Mouse (Mus musculus) spleen, embryonic (tissue): ENCODE data around the gene Amz2.

Experiments
- CTCF ChIA-PET: fragments of 350-600 bp; sonication (Branson Sonifier 250); formaldehyde crosslinking; loops from one replicate; lab custom pipeline; 2022; lab: Charles Lee

The Amz2 gene

DNA sequence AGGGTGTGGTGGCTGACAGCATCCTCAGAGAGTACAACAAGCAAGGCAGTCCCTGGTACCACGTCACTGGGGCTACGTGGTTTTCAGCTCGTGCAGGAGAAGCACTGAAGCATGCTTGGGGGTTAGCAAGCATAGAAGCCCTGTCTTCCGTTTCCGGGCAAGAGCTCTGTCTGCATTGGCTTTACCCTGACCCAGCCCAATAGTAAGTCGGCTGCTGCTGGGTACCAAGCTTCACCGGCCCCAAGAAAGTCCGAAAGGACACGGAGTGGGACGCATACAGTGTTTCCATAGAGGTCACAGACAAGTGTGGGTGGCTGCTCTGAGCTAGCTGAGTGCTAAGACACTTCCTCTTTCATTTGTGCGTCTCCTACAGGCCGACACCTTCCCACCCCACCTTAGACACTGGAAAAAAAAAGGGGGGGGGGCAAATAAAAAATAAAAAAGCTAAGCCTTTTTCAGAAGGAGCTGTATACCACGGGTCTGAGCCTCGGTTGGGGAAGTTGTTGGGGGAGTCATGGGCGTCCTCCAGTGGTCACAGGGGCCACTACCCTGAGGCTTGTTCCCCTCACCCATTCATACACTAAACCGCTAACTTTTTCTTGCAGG is 5.7 kb upstream of the Amz2 start:
- CTCF ChIA-PET: interaction anchor here (0.6 kb wide), 2 partner anchors 76 to 1113 kb away, joined by 3 read pairs; no protein-coding TSS in a partner anchor

- CTCF ChIA-PET: interaction anchor here (0.6 kb wide), 1 partner anchor 1114 kb away, joined by 3 read pairs; no protein-coding TSS in a partner anchor
Measured at GRCm38 (mm10) chr11:109420567-109420962, 5.2 kb upstream of the Amz2 start.

DNA sequence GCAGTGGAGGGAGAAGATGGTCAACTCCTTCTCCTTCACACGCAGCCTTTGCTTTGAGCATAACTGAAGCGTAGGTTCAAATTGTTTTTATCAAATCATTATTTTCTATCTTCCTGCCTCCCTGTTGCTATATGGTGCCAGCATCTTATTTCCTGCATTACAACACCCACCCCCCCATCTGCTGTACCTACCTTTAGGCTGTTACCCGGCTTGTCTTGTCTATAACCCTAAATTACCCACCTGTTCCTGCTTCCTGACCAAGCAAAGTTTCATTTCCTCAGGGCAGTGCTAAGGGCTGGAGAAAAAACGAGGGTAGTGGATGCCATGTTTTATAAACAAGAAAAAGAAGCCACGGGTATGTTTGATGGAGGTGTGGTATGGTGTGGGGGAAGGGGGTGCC is 4.5 kb upstream of the Amz2 start:
- CTCF ChIA-PET: no interaction called here

DNA sequence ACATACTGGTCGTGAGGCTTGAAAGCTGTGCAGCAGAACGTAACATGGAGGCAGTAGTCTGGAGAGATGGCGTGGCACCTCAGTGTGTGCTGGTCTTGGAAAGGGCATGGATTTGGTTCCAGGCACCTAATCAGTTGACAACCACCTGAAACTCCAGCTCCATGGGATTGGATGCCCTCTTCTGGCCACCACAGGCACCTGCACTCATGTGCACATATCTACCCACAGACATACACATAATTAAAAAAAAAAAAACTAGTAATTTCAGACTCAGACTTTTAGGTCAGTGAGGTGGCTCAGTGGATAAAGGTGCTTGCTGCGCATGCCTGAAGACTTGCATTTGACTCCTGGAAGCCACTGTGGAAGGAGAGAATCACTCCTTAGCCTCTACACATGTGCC is 3.5 kb upstream of the Amz2 start:
- CTCF ChIA-PET: interaction anchor here (0.5 to 0.8 kb wide), 5 partner anchors 60 to 158 kb away, joined by 3 to 7 read pairs (median 4); no protein-coding TSS in a partner anchor

- CTCF ChIA-PET: interaction anchor here (0.7 to 1.1 kb wide), 3 partner anchors 10 to 30 kb away, joined by 3 to 8 read pairs (median 5); partner anchors contain the start of gene 9930022D16Rik
Measured at GRCm38 (mm10) chr11:109423294-109423693, 2.5 kb upstream of the Amz2 start.

DNA sequence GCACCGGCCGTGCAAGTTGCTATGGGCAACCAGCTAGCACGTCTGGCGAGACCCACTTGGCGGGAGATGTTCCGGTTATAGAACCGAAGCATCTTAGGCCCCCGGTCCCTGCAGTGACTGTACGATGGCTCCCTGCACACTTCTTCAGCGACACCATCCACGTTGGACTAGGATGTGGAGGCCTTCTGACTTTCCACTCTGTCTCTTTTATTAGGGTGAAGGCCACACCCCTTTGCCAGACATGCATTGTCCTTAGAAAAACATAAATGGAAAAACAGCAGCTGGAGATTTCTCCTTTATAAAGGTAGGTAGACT is 483 bp downstream of the Amz2 start:
- CTCF ChIA-PET: interaction anchor here (1.3 kb wide), 1 partner anchor 9 kb away, joined by 4 read pairs; no protein-coding TSS in a partner anchor

DNA sequence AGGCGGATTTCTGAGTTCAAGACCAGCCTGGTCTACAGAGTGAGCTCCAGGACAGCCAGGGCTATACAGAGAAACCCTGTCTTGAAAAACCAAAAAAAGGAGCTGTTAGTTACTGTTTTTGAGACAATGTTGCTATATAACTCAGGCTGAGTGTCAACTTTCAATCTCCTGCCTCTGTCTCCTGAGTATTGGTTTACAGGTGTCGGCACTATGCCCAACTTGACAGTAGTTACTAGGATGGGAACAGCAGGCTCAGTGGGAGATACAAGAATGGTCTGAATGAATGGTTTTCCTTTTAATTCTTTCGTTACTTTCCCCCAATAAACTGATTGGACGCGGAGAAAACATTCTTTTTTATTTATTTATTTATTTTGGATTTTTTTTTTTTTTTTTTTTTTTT is 1.6 kb downstream of the Amz2 start:
- CTCF ChIA-PET: no interaction called here

GRCm38 (mm10) chr11:109434233-109434798 is 8.6 kb downstream of the Amz2 start:
- CTCF ChIA-PET: interaction anchor here (0.6 to 0.7 kb wide), 3 partner anchors 102 to 1940 kb away, joined by 3 to 8 read pairs (median 3); no protein-coding TSS in a partner anchor

DNA sequence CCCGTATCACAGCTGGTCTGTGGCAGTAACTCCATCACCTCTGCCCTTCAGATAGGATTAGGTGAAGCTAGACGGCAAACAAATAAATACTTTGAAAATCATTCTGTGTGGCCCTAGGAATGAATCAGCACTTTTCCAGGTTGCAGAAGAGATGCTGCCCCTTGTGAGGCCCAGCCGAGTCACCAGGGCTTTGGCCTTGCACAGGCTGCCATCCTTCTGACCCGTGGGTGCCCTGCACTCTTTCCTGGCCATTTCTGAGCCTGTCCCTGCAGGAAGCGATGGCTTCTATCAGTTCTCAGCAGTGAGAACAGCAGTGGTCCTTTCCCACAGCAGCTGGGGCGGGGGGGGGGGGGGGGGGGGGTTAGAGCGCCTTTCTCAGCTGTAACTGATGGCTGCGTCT is 11.1 kb downstream of the Amz2 start:
- CTCF ChIA-PET: interaction anchor here (0.6 kb wide), 2 partner anchors 101 to 150 kb away, joined by 3 to 9 read pairs; no protein-coding TSS in a partner anchor

DNA sequence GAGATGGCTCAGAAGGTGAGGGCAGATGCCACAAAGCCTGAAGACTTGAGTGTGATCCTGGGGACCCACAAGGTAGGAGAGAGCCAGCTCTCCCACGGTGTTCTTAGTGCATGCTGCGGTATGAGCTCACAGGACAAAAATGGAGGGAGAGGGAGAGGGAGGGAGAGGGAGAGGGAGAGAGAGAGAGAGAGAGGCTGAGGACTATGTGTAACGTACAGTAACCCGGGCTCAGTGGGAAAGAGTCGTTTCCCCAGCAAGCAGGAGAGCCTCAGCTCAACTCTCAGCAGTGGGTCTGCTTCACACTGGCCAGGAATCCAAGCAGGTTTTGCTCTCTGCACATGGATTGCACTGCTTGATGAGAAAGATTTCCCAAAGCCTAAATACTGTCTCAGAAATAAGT is 13.5 kb downstream of the Amz2 start:
- CTCF ChIA-PET: interaction anchor here (0.5 to 0.8 kb wide), 3 partner anchors 42 to 363 kb away, joined by 3 to 16 read pairs (median 7); no protein-coding TSS in a partner anchor

GRCm38 (mm10) chr11:109439829-109440340 is 14.1 kb downstream of the Amz2 start:
- CTCF ChIA-PET: interaction anchor here (0.5 to 0.7 kb wide), 2 partner anchors 59 to 363 kb away, joined by 3 to 16 read pairs; no protein-coding TSS in a partner anchor

DNA sequence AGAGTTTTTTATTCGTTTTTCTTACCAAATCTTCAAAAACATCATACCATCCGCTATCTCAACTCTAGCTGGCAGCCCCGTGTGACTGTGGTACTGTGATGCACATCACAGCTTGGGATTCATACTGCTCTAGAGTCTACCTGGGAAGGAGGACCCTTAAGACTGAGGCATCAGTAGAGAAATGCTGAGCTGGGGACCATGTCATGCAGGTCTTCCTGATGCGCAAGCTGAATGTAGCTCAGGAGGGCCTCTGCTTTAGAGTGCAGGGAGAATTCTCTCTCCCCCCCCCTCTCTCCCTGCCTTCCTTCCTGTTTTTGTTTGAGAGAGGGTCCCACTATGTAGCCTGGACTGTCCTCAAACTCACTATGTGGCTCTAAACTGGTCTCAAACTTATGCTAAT is 14.9 kb downstream of the Amz2 start:
- CTCF ChIA-PET: interaction anchor here (0.6 to 1.0 kb wide), 2 partner anchors 112 to 120 kb away, joined by 3 read pairs; no protein-coding TSS in a partner anchor

DNA sequence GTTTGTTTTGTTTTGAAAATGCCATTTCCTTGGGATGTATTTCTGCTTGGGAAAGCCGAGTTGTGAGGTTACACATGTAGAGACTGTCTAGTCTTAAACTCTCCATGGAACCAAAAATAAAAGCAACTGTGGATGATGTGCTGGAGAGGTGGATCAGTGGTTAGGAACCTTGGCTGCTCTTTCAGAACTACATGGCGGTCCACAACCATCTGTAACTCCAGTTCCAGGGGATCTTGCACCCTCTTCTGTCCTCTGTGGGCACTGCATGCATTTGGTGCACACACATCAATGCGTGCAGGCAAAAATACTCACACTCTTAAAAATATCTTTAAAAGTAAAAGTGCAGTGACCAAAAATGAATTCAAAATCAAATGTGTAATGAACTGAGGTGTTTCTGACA is 15.4 kb downstream of the Amz2 start:
- CTCF ChIA-PET: interaction anchor here (1.0 kb wide), 1 partner anchor 112 kb away, joined by 3 read pairs; no protein-coding TSS in a partner anchor

DNA sequence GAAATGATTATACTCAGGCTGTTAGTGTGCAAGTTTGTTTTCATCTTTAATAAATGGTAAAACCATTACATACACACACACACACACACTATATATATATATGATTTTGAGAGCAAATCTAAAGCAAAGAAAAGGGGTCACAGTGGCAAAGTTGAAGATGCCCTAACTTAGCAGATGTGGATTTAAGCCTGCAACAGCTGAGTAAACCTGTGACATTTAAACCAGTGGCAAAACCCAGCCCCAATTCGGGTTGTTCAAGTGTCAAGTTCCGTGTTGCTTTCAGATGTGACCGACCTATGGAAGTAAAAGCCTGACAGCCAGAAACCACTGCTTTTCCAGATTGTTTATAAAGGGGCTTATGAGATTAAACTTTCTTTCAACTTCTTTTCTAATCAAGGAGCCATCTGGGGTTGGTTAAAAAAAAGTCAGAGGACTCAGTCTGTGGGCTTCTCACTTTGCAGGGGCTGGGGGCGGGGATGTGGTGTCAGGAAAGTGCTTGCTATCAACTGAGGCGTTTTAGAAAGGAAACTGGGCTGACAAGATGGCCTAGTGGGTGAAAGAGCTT is 16.5 kb downstream of the Amz2 start:
- CTCF ChIA-PET: interaction anchor here (0.6 to 1.1 kb wide), 2 partner anchors 145 to 198 kb away, joined by 3 to 6 read pairs; no protein-coding TSS in a partner anchor

GRCm38 (mm10) chr11:109443468-109444263 is 17.9 kb downstream of the Amz2 start:
- CTCF ChIA-PET: interaction anchor here (0.7 kb wide), 1 partner anchor 458 kb away, joined by 3 read pairs; no protein-coding TSS in a partner anchor

- CTCF ChIA-PET: interaction anchor here (0.5 kb wide), 1 partner anchor 102 kb away, joined by 3 read pairs; no protein-coding TSS in a partner anchor
Measured at GRCm38 (mm10) chr11:109444600-109444999, 18.9 kb downstream of the Amz2 start.

- CTCF ChIA-PET: interaction anchor here (0.5 to 1.5 kb wide), 8 partner anchors 51 to 962 kb away, joined by 3 to 9 read pairs (median 3); no protein-coding TSS in a partner anchor
Measured at GRCm38 (mm10) chr11:109445438-109446035, 19.8 kb downstream of the Amz2 start.

DNA sequence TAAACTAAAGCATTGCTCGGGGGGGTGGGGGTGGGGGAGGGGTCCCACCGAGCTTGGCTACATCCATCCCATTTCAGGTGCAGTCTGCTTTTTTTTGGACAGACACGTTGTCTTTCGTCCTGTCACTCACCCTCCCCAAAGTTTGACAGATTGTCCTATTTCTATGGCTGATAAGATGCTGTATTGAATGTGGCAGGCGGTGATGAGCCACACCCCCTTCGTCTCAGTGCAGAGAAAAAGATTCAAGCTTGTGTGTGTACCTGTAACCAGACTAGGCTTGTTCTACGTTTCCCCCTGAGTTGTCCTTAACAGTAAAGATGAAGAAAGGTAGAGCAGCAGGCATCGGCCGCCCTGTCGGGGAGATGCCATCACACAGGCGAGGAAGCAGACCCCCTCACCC is 25.4 kb downstream of the Amz2 start:
- CTCF ChIA-PET: interaction anchor here (0.6 kb wide), 2 partner anchors 168 to 745 kb away, joined by 5 to 14 read pairs; no protein-coding TSS in a partner anchor

GRCm38 (mm10) chr11:109456261-109456660 is 30.5 kb downstream of the Amz2 start:
- CTCF ChIA-PET: no interaction called here

GRCm38 (mm10) chr11:109458165-109458564 is 32.4 kb downstream of the Amz2 start:
- CTCF ChIA-PET: no interaction called here
